Mouse (Mus musculus) adrenal gland (tissue): ENCODE data around the gene Cbx2.

ENCODE experiments used
- intact Hi-C: fragments of 180-260 bp; cut with DNase I; formaldehyde crosslinking; loops from one replicate; pipeline ENCODE4 v1.15.1; 2025

Gene Cbx2

DNA sequence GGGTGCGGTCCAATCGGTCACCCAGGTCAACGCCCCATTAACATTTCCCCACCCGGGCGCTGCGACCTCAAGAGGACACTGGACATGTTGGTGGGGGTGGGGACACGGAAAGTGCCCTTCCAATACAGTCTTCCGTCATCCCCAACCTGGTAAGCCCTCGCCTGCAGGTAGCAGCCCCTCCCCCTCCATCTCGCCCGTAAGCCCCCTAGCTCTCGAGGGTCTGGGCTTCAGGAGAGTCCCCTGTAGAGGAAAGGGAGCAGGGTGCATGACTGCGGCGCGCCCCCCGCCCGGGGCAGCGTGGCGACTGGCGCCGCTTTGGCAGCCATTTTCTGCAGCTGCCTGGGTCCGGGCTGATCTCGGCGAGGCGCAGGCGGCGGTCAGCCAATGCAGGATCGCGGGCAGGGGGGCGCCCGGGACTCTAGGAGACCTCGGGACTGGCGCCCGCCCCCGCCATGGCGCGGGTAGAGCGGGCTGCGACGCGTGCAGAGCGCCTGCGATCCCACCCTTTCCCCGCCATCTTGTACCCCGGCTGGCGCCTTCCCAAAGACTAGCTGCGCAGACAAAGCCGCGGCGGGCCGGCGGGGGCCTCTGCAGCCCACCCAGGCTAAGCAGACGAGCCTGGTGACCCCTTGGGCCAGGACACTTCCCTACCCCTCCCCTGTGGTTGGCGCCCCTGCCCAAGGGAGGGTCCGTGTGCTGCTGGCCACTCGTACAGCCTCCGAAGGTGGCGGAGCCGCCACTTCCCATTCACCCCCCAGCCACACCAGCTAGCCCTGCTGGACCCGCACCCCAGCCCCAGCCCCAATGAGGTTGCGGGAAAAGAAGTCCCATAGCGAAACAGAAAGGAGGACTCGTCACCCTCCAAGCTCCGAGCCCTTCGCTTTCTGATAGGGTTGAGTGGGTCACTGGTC is 33.8 kb downstream of the Cbx2 start:
- intact Hi-C loops = no loop called here

DNA sequence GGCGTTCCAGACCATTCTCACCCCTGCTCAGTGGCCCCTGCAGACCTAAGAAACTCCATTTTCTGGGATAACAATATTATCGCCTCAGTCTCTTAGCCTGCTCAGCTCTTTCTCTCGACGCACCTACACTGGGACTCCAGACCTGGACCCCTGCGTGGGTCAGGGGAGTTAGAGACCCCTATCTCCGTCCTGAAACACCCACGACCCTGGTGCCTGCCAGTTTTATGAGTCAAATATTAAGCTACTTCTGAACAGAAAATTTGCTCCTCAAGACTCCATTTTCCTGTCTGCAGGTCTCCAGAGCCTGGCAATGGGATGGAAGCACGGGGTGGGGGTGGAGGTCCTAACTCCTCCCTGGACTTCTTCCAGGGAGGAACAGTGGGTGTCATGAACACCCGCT is 34.5 kb downstream of the Cbx2 start:
- intact Hi-C loops = no loop called here

GRCm38 (mm10) chr11:119058041-119058995 is 35.6 kb downstream of the Cbx2 start:
- intact Hi-C loops = no loop called here

- intact Hi-C loops = no loop called here
These were observed 36.5 kb downstream of the Cbx2 start for GRCm38 (mm10) chr11:119059256-119059655.

GRCm38 (mm10) chr11:119066841-119067240 is 44.1 kb downstream of the Cbx2 start:
- intact Hi-C loops = no loop called here

- intact Hi-C loops = no loop called here
These were observed 49.5 kb downstream of the Cbx2 start for GRCm38 (mm10) chr11:119072239-119072638.

DNA sequence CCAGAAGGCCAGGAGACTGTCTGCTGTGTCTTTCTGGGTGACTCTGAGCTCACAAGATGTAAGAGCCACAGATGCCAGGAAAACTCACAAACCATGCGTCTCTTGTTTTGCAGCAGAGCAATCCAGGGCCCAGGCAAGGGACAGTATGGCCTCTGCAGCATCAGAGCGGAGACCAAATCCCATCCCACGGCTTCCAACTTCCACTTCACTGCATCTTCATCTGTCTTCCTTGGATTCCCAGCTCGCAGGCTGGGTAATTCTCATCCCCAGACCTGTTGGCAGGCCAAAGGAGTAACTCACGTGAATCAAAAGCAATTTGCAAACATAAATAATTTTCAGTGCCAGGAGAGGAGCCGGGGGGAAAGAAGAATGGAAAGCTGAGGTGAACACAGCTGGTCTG is 50.2 kb downstream of the Cbx2 start:
- intact Hi-C loops = no loop called here

- intact Hi-C loops = no loop called here
These were observed 51.2 kb downstream of the Cbx2 start for GRCm38 (mm10) chr11:119073876-119074433.

DNA sequence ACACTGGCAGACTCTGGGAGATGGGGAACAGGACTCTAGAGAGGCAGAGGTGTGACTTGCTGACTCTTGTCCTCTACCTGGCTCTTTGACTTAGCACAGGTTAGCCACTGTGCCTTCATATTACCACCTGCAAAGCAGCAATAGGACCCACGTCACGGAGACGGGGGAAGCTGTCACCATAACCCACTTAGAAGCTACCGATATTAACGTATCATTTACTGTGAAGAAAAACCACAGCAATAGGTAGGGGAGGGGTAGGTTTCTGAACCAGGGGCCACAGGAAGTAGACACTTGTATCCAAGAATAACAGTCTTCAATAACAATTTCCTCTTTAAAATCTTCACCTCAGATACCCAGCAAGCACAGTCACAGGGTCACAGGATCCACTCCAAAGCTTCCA is 53.0 kb downstream of the Cbx2 start:
- intact Hi-C loops = no loop called here

DNA sequence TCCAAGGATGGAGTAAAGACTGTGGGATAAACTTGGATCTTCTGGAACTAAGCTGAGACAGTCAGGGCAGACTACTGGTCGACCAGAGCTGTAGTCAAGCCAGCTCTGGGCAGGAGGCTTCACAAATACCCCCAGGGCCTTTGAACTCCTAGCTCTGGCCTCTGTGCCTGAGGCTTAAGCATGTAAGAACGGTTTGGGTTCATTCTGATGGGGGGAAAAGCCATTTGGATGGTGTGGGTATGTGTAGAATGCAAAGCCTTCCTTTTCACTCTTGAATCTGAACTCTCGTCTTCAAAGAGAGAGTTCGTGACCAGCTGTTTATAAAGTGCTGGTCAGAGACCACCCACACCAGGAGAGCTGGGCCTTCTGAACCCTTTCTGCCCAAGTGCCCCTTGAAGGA is 55.0 kb downstream of the Cbx2 start:
- intact Hi-C loops = no loop called here

GRCm38 (mm10) chr11:119078691-119079444 is 56.1 kb downstream of the Cbx2 start:
- intact Hi-C loops = no loop called here

DNA sequence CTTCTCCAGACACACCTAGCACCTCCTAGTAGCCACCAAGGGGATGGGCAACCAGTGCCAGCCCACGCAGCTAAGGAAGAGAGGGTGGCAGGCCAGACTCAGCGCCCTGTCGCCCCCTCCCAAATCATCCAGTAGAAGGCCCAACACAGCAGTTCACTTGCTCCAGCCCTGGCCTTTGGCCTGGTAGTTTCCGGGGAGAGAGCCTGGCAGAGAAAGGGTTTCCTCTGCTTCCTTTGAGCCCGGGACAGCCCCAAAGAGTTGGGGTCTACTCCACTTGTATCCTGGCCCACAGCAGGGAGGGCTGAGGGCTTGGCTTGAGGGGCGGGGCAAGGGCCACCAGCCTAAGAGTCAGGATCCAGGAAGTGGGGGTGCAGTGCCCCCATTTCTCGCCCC is 56.7 kb downstream of the Cbx2 start:
- intact Hi-C loops = no loop called here

DNA sequence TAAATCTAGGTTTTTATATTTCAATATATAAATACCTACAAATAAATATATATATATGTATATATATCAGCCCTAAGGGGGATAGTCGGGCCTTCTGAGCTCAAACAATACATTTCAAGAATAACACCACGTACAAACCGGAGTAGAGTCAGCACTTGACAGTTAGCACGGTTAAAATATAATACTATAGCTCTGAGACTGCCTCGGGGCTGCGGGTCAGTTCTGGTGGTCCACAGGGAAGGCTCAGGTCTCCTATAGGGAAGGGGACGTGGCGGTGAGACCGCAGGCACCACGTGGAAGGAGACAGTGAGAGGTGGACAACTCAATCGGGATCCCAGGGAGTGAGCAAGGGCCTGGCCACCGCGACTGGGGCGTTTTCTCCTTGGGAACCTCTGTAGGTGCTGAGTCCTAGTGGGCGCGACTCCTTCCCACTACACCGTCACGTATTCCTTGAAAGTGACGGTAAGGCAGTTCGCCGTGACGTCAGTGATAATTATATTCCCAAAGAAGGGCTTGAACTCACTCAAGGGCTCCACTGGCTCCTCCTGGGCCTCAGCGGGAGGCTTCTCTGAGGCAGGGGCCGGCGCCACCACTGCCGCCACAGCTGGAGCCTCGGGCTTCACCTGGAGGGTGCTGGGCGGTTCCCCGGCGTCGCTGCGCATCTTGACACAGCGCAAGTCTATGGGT is 57.8 kb downstream of the Cbx2 start:
- intact Hi-C loops = no loop called here
